Mouse (Mus musculus): ENCODE data around the gene Hoxb5. TPM values are rescaled to one million over a fixed set of nuclear protein-coding genes. Genes with fewer than 3 reads are reported as not detected.

Hoxb5 gene
- total RNA-seq, 2 experiments from 2014 or later, result 0.26 to 0.28 TPM

DNA sequence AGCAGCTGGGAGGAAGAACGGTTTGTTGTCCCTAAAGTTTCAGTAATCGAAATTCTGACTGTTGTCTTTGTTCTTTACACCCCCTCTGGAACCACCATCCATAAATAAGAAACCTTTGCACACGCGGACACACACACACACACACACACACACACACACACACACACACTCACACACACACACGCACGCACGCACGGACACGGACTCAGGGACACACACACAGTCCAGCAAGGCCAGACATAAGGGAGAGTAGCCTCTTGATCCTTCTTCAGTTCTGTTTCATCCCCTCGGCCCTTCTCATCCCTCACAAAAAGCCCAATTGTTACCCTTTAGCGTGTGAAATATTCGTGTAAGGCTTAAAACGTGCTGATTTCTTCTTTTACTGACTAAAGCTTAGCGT, 24.8 kb upstream of the Hoxb5 start:
- Histone ChIP-seq H3K27ac (no peak overlapping the region), H3K4me3 (peak overlapping the region; percentile 38)
- intact Hi-C loops (cut with DNase I), result loop anchor here (1.0 to 2.0 kb wide), 3 partner anchors 258 to 342 kb away; no protein-coding TSS in a partner anchor
- no peak for DNase-seq
- no peak for TF ChIP-seq CTCF (IDR thresholded peaks at IDR 0.05)

DNA sequence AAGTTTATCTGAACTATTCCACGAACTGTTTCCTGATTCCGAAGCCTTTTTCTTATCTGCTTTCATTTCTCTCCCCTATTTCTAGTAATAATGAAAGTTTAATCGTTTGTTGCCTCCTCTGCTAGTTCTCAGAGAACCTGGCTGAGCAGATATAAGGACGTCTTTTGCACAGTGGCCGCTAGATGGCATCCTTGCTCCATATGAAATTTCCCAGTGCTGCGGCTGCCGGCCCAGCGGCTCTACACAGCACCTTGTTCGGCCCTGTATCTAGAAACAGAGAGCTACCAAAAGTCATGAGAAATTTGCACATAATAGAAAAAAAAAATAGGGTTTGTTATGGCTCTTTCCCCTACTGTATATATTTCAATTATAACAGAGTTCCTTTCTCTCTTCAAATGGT, 24.4 kb upstream of the Hoxb5 start:
- peak; percentile 96; the same call in 1 of the 2 replicates for TF ChIP-seq CTCF (IDR thresholded peaks at IDR 0.05)
- intact Hi-C loops (cut with DNase I), result loop anchor here (1.0 to 2.0 kb wide), 3 partner anchors 258 to 342 kb away; no protein-coding TSS in a partner anchor

GRCm38 (mm10) chr11:96279421-96280233, 23.5 kb upstream of the Hoxb5 start:
- H3K4me3 ChIP-seq, result peak overlapping the region; percentile 31
- no peak for DNase-seq
- H3K27ac ChIP-seq, result peak overlapping the region; percentile 31; the same call in 1 of the 2 replicates
- intact Hi-C loops (cut with DNase I), result loop anchor here (1.0 to 2.0 kb wide), 3 partner anchors 15 to 341 kb away; no protein-coding TSS in a partner anchor
- TF ChIP-seq CTCF (IDR thresholded peaks at IDR 0.05), result no peak

More for the DNA sequence above, 24.4 kb upstream of the Hoxb5 start:
- no peak overlapping the region for H3K27ac ChIP-seq
- DNase-seq, result peak; percentile 86
- peak overlapping the region; percentile 38 for H3K4me3 ChIP-seq

GRCm38 (mm10) chr11:96280399-96281378, 22.4 kb upstream of the Hoxb5 start:
- Histone ChIP-seq H3K4me3 (no peak overlapping the region), H3K27ac (no peak overlapping the region)
- no peak for DNase-seq
- no peak for TF ChIP-seq CTCF (IDR thresholded peaks at IDR 0.05)
- intact Hi-C loops (cut with DNase I), result loop anchor here (1.0 kb wide), 1 partner anchor 14 kb away; no protein-coding TSS in a partner anchor

DNA sequence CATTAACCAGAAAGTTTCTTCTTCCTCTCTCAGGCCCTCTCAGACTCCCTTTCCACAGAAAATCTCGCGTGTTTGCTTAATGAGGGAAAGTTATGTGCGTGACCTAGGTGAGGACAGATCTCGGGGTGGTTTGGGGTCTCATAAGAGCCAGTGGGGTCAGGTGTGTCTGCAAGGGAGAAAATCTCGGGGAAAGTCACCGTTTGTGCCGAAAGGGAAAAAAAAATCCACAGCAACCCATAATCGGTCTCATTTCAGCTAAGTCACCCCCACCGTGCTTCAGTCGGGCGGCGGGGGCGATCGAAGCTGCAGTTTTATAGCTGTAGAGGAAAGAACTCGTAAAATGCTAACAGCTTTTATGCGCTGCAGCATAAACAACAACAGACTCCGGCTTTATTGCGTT, 21.7 kb upstream of the Hoxb5 start:
- TF ChIP-seq CTCF (IDR thresholded peaks at IDR 0.05), result no peak
- no peak for DNase-seq
- Histone ChIP-seq H3K27ac (no peak overlapping the region), H3K4me3 (peak overlapping the region; percentile 73; the same call in 1 of the 2 replicates)
- intact Hi-C loops (cut with DNase I), result no loop called here

DNA sequence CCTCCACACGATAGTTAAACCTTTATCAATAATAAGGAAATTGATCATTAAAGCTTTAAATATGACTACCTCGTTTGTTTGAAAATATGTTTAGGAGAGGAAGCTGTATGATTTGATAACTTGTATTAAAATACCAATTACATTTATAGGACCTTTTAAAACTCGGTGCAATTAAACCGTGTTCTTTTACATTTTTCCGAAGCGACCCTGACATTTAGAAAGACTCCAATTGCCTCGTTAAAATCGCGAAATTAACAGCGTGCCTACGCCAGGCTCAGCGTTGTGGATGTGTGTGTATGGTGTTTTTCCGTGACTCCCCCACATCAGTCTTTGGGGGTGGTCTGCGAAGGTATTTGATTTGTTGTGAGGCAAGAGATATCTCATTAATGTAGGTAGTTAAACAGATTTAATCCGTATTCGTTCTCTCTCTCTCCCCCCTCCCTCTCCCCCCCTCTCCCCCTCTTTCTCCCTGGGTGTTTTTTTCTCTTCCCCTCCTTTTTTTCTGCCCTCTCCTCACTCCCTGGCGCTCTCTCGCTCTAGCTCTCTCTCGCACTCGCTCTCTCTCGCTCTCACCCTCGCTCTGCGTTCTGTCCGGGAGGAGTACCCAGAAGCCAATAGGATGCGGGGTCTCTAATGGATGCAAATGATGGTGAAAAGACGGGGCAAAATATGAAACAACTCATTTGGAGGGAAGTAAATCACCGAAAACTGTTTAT, 21.1 kb upstream of the Hoxb5 start, which contains the start of gene Hoxb8:
Gene Hoxb8, plus strand, starts transcription at position 51 of the 716 bp plus-strand sequence.
- no peak for TF ChIP-seq CTCF (IDR thresholded peaks at IDR 0.05)
- Histone ChIP-seq H3K27ac (peak within 1 kb of the TSS; percentile 89; the same call in 1 of the 2 replicates), H3K4me3 (peak within 1 kb of the TSS; percentile 73)
- no peak for DNase-seq
- intact Hi-C loops (cut with DNase I), result no loop called here

- TF ChIP-seq CTCF (IDR thresholded peaks at IDR 0.05), result no peak
- H3K4me3 ChIP-seq, result peak overlapping the region; percentile 73
Observed at GRCm38 (mm10) chr11:96282795-96283430, 20.2 kb upstream of the Hoxb5 start.

DNA sequence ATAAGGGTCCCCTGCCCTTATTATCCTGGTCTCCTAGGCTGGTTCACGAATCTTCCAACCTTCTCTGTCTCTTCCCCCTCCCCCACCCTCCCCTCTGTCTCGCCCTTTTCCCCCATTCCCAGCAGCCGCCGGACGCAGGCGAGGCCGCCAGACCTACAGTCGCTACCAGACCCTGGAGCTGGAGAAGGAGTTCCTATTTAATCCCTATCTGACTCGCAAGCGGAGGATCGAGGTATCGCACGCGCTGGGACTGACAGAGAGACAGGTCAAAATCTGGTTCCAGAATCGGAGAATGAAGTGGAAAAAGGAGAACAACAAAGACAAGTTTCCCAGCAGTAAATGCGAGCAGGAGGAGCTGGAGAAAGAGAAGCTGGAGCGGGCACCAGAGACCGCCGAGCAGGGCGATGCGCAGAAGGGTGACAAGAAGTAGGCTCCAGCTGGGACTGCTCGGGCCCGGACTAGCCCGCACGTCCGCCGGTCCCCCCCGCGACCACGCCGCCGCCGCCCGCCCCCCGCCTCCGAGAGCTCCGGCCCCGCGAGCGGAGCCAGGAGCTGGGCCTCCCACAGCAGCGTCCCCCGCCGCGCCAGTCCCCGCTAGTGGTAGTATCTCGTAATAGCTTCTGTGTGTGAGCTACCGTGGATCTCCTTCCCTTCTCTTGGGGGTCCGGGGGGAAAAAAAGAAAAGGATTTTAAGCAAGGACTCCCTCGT, 18.9 kb upstream of the Hoxb5 start:
- H3K4me3 ChIP-seq, result peak overlapping the region; percentile 73
- peak overlapping the region; percentile 89 for H3K27ac ChIP-seq
- DNase-seq, result peak; percentile 53
- TF ChIP-seq CTCF (IDR thresholded peaks at IDR 0.05), result peak; percentile 26; the same call in 1 of the 2 replicates
- intact Hi-C loops (cut with DNase I), result loop anchor here (1.0 kb wide), 1 partner anchor 9 kb away; no protein-coding TSS in a partner anchor

More at GRCm38 (mm10) chr11:96282795-96283430, 20.2 kb upstream of the Hoxb5 start:
- DNase-seq, result no peak
- H3K27ac ChIP-seq, result peak overlapping the region; percentile 89
- intact Hi-C loops (cut with DNase I), result no loop called here

DNA sequence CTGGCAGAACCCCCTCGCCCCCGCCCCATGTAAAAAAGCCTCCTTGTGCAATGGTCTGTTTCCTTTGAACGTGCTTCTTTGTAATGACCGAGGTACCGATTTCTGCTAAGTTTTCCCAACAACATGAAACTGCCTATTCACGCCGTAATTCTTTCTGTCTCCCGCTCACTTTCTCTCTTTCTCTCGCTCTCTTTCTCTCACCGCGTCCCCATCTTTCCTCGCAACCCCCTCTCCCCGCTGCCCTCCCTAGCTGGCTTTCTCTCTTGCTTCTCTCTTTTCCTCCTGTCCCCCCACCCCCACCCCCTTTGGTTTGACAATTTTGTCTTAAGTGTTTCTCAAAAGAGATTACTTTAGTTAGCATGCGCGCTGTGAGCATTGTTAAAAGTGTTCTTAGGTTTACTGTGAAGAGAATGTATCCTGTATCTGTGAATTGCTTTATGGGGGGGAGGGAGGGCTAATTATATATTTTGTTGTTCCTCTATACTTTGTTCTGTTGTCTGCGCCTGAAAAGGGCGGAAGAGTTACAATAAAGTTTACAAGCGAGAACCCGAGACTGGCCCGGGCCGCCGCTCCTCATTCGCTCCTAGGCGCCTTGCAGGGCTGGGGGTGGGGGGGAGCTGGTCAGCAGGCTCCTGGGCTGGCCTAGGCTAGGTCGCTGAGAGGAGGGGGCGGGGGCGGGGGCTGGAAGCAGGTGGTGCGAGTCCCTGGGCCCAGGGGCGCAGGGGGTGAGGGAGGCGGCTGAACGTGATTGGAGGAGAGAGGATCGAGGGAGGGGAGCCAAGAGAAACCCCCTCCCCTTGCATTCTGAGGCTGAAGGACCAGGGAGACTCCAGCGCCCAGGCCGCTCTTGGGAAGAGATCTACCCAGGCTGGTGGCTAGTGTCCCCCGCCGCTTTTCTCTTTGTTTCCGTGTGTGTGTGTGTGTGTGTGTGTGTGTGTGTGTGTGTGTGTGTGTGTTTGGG, 18.1 kb upstream of the Hoxb5 start:
- TF ChIP-seq CTCF (IDR thresholded peaks at IDR 0.05), result no peak
- DNase-seq, result no peak
- Histone ChIP-seq H3K27ac (peak overlapping the region; percentile 89), H3K4me3 (peak overlapping the region; percentile 73)
- intact Hi-C loops (cut with DNase I), result loop anchor here (1.0 kb wide), 1 partner anchor 8 kb away; no protein-coding TSS in a partner anchor
